Mouse (Mus musculus): Measurements from ENCODE around the gene Agap1. TPM values are rescaled to one million over a fixed set of nuclear protein-coding genes. Genes with fewer than 3 reads are reported as not detected.

Agap1 gene
- polyA plus RNA-seq, 1 experiment from 2014 or later = 8.5 TPM

- Histone ChIP-seq H3K27ac (no peak overlapping the region), H3K36me3 (ENCODE audit: insufficient read depth, low read length) (0 out of 2 replicates have a peak, but pooled peaks cover 3% of the 10 kb centered on the region), H3K27me3 (ENCODE audit: insufficient read depth, low read length) (no peaks in the 10 kb centered on the region), H3K4me1 (replicated peaks; ENCODE audit: insufficient read depth, low read length) (peaks cover 2% of the 10 kb centered on the region; the same call in 1 of the 2 replicates), H3K4me3 (replicated peaks; ENCODE audit: low read depth, low read length) (no peak overlapping the region), H3K4me2 (ENCODE audit: low read length) (no peak overlapping the region), H3K9me3 (replicated peaks; ENCODE audit: low read length) (no peaks in the 10 kb centered on the region), H3K9ac (ENCODE audit: low read depth, low read length) (no peak overlapping the region)
- ATAC-seq (replicated peaks; ENCODE audit: low FRiP score, low read depth) (no peak), DNase-seq (ENCODE audit: low spot score) (no peak)
- 93% methylated on average over 8 of the region's 8 CpGs for WGBS
- TF ChIP-seq CTCF (IDR thresholded peaks at IDR 0.05; ENCODE audit: low read depth) = no peak
Measured at GRCm38 (mm10) chr1:89812816-89813215, 358.2 kb downstream of the Agap1 start.

DNA sequence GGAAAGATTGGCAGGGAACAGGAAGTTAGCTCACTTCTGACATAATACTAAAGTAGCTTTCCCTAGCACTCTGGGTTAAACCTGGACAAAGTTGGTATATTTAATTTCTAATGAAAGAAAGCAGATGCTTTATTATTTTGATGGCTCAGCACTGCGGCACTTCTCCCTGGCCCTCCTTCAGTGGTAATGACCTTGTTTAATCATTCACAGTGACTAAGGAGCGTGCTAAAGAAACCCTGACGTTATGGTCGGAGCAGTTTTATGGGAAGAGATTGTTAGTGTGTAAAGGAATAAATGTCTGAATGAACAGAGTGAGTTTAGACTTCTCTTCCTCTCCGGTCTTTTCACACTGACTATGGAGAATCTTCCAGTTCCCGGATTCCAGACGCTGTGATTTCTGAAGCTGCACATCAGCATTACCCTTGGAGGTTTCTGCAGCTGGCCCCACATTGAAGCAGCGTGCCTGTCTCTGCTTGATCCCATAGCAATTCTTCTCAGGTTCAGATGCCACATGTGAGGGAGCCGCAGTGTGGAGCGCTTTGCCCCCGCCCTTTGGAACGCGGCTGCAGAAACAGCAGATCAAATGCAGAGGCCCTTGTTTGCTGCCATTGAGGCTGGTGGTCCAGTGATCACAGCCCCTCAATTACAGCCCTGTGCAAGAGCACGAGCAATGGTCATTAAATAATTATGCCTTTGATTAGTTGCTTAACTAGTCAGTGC lies 362.0 kb downstream of the Agap1 start:
- Histone ChIP-seq H3K9me3 (replicated peaks; ENCODE audit: low read length) (no peaks in the 10 kb centered on the region), H3K4me3 (replicated peaks; ENCODE audit: low read depth, low read length) (no peak overlapping the region), H3K4me2 (ENCODE audit: low read length) (no peak overlapping the region), H3K27me3 (ENCODE audit: insufficient read depth, low read length) (no peaks in the 10 kb centered on the region), H3K9ac (ENCODE audit: low read depth, low read length) (no peak overlapping the region), H3K27ac (no peak overlapping the region), H3K36me3 (ENCODE audit: insufficient read depth, low read length) (0 out of 2 replicates have a peak, but pooled peaks cover 3% of the 10 kb centered on the region), H3K4me1 (replicated peaks; ENCODE audit: insufficient read depth, low read length) (peaks cover 2% of the 10 kb centered on the region; the same call in 1 of the 2 replicates)
- DNase-seq (ENCODE audit: low spot score) = peak; percentile 33
- ATAC-seq (replicated peaks; ENCODE audit: low FRiP score, low read depth) = peak; percentile 79
- no peak for TF ChIP-seq CTCF (IDR thresholded peaks at IDR 0.05; ENCODE audit: low read depth)
- 20% methylated on average over 14 of the region's 14 CpGs for WGBS

DNA sequence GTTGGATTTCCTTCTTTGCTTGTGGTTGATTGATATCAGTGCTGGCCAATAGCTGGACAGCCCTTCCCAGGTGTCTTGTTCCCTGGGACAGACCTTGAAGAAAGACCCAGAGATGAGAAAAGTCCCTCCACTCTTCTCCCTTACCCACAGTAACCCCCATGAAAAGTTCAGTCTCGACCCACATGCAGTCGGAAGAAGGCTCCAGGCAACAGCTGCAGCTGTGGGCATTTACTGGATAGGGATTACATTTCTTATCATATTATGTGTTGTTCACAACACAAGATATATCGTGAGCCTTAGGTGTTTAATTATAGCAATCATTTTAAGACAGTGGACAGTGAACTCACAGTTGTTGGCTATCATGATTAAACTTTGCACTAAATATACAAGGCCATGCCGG lies 367.2 kb downstream of the Agap1 start:
- TF ChIP-seq CTCF (IDR thresholded peaks at IDR 0.05; ENCODE audit: low read depth) = no peak
- H3K4me2 ChIP-seq (ENCODE audit: low read length) = no peak overlapping the region
- peaks cover 10% of the 10 kb centered on the region for H3K4me1 ChIP-seq (replicated peaks; ENCODE audit: insufficient read depth, low read length)
- H3K27me3 ChIP-seq (ENCODE audit: insufficient read depth, low read length) = no peaks in the 10 kb centered on the region
- H3K9ac ChIP-seq (ENCODE audit: low read depth, low read length) = no peak overlapping the region
- WGBS = 79% methylated on average over 4 of the region's 4 CpGs
- H3K27ac ChIP-seq = no peak overlapping the region
- H3K36me3 ChIP-seq (ENCODE audit: insufficient read depth, low read length) = no peaks in the 10 kb centered on the region
- no peaks in the 10 kb centered on the region for H3K9me3 ChIP-seq (replicated peaks; ENCODE audit: low read length)
- H3K4me3 ChIP-seq (replicated peaks; ENCODE audit: low read depth, low read length) = no peak overlapping the region
- no peak for DNase-seq (ENCODE audit: low spot score)
- no peak for ATAC-seq (replicated peaks; ENCODE audit: low FRiP score, low read depth)

GRCm38 (mm10) chr1:89822431-89822830 lies 367.8 kb downstream of the Agap1 start:
- Histone ChIP-seq H3K4me2 (ENCODE audit: low read length) (no peak overlapping the region), H3K36me3 (ENCODE audit: insufficient read depth, low read length) (no peaks in the 10 kb centered on the region), H3K27ac (no peak overlapping the region), H3K4me3 (replicated peaks; ENCODE audit: low read depth, low read length) (no peak overlapping the region), H3K4me1 (replicated peaks; ENCODE audit: insufficient read depth, low read length) (peaks cover 7% of the 10 kb centered on the region; the same call in 1 of the 2 replicates), H3K27me3 (ENCODE audit: insufficient read depth, low read length) (no peaks in the 10 kb centered on the region), H3K9ac (ENCODE audit: low read depth, low read length) (no peak overlapping the region), H3K9me3 (replicated peaks; ENCODE audit: low read length) (no peaks in the 10 kb centered on the region)
- peak; percentile 86 for ATAC-seq (replicated peaks; ENCODE audit: low FRiP score, low read depth)
- TF ChIP-seq CTCF (IDR thresholded peaks at IDR 0.05; ENCODE audit: low read depth) = no peak
- WGBS = 56% methylated on average over 3 of the region's 3 CpGs
- peak; percentile 21 for DNase-seq (ENCODE audit: low spot score)

GRCm38 (mm10) chr1:89823036-89823435 lies 368.4 kb downstream of the Agap1 start:
- H3K9me3 ChIP-seq (replicated peaks; ENCODE audit: low read length) = no peaks in the 10 kb centered on the region
- H3K9ac ChIP-seq (ENCODE audit: low read depth, low read length) = no peak overlapping the region
- WGBS = 82% methylated on average over 7 of the region's 7 CpGs
- DNase-seq (ENCODE audit: low spot score) (no peak), ATAC-seq (replicated peaks; ENCODE audit: low FRiP score, low read depth) (no peak)
- peaks cover 7% of the 10 kb centered on the region; the same call in 1 of the 2 replicates for H3K4me1 ChIP-seq (replicated peaks; ENCODE audit: insufficient read depth, low read length)
- no peak overlapping the region for H3K4me2 ChIP-seq (ENCODE audit: low read length)
- no peaks in the 10 kb centered on the region for H3K36me3 ChIP-seq (ENCODE audit: insufficient read depth, low read length)
- no peaks in the 10 kb centered on the region for H3K27me3 ChIP-seq (ENCODE audit: insufficient read depth, low read length)
- no peak for TF ChIP-seq CTCF (IDR thresholded peaks at IDR 0.05; ENCODE audit: low read depth)
- H3K4me3 ChIP-seq (replicated peaks; ENCODE audit: low read depth, low read length) = no peak overlapping the region
- no peak overlapping the region for H3K27ac ChIP-seq

- Histone ChIP-seq H3K4me3 (replicated peaks; ENCODE audit: low read depth, low read length) (no peak overlapping the region), H3K4me1 (replicated peaks; ENCODE audit: insufficient read depth, low read length) (peaks cover 7% of the 10 kb centered on the region; the same call in 1 of the 2 replicates), H3K36me3 (ENCODE audit: insufficient read depth, low read length) (no peaks in the 10 kb centered on the region), H3K9me3 (replicated peaks; ENCODE audit: low read length) (no peaks in the 10 kb centered on the region), H3K27ac (no peak overlapping the region), H3K9ac (ENCODE audit: low read depth, low read length) (no peak overlapping the region), H3K27me3 (ENCODE audit: insufficient read depth, low read length) (no peaks in the 10 kb centered on the region), H3K4me2 (ENCODE audit: low read length) (no peak overlapping the region)
- ATAC-seq (replicated peaks; ENCODE audit: low FRiP score, low read depth) (no peak), DNase-seq (ENCODE audit: low spot score) (no peak)
- no peak for TF ChIP-seq CTCF (IDR thresholded peaks at IDR 0.05; ENCODE audit: low read depth)
- 57% methylated on average over 3 of the region's 3 CpGs for WGBS
Measured at GRCm38 (mm10) chr1:89827051-89827450, 372.4 kb downstream of the Agap1 start.

Data from kidney, postnatal 0 days (tissue).